Mouse (Mus musculus) testis, postnatal 10 days (tissue): ENCODE measurements around the gene Tpsg1.

ENCODE experiments used
- DNase-seq: peaks from one replicate; pipeline ENCODE4 v3.0.0; 2021; ENCODE audit warnings: low spot score

Tpsg1 gene

GRCm38 (mm10) chr17:25368973-25369372, at the start of gene Tpsg1:
TSS of gene Tpsg1 (plus strand) at chr17:25369273.
- DNase-seq, result no peak

GRCm38 (mm10) chr17:25320819-25321218, 48.3 kb upstream of the Tpsg1 start:
- peak; percentile 35 for DNase-seq

GRCm38 (mm10) chr17:25322930-25323329, 46.1 kb upstream of the Tpsg1 start:
- peak; percentile 32 for DNase-seq

- no peak for DNase-seq
These were observed 36.8 kb upstream of the Tpsg1 start for GRCm38 (mm10) chr17:25332321-25332720.

GRCm38 (mm10) chr17:25333943-25334342, 35.1 kb upstream of the Tpsg1 start:
- peak; percentile 86 for DNase-seq

- DNase-seq, result no peak
These were observed 30.9 kb upstream of the Tpsg1 start for GRCm38 (mm10) chr17:25338218-25338617.

GRCm38 (mm10) chr17:25340003-25340402, 29.1 kb upstream of the Tpsg1 start:
- no peak for DNase-seq

- DNase-seq, result no peak
These were observed 27.6 kb upstream of the Tpsg1 start for GRCm38 (mm10) chr17:25341490-25341889.

GRCm38 (mm10) chr17:25345462-25345861, 23.6 kb upstream of the Tpsg1 start, which contains the start of gene Tpsab1:
TSS of gene Tpsab1 (minus strand) at chr17:25345562.
- no peak for DNase-seq

GRCm38 (mm10) chr17:25361291-25361690, 7.8 kb upstream of the Tpsg1 start:
- no peak for DNase-seq

- peak; percentile 82 for DNase-seq
These were observed 5.3 kb upstream of the Tpsg1 start for GRCm38 (mm10) chr17:25363726-25364125.

- DNase-seq, result no peak
These were observed 3.1 kb upstream of the Tpsg1 start, which contains the start of gene Tpsb2 for GRCm38 (mm10) chr17:25366005-25366404. TSS of gene Tpsb2 (plus strand) at chr17:25366305.

GRCm38 (mm10) chr17:25372491-25372890, 3.4 kb downstream of the Tpsg1 start:
- DNase-seq, result no peak

GRCm38 (mm10) chr17:25374011-25374410, 4.9 kb downstream of the Tpsg1 start:
- DNase-seq, result peak; percentile 78

GRCm38 (mm10) chr17:25394526-25394925, 25.5 kb downstream of the Tpsg1 start:
- no peak for DNase-seq

- DNase-seq, result peak; percentile 94
These were observed 28.9 kb downstream of the Tpsg1 start for GRCm38 (mm10) chr17:25397804-25398519.

- DNase-seq, result no peak
These were observed 29.4 kb downstream of the Tpsg1 start for GRCm38 (mm10) chr17:25398520-25398838.

GRCm38 (mm10) chr17:25400443-25400842, 31.4 kb downstream of the Tpsg1 start:
- DNase-seq, result peak; percentile 83

- no peak for DNase-seq
These were observed 32.4 kb downstream of the Tpsg1 start for GRCm38 (mm10) chr17:25401491-25401890.

- DNase-seq, result no peak
These were observed 33.2 kb downstream of the Tpsg1 start for GRCm38 (mm10) chr17:25402224-25402623.

GRCm38 (mm10) chr17:25404190-25404589, 35.1 kb downstream of the Tpsg1 start:
- no peak for DNase-seq

GRCm38 (mm10) chr17:25405224-25405895, 36.3 kb downstream of the Tpsg1 start:
- DNase-seq, result no peak

GRCm38 (mm10) chr17:25406011-25406441, 37.0 kb downstream of the Tpsg1 start:
- no peak for DNase-seq

GRCm38 (mm10) chr17:25407352-25407751, 38.3 kb downstream of the Tpsg1 start:
- no peak for DNase-seq
